ENCODE assay signal across 8 mouse cellular contexts in genomic region chr1:157039836-157040196, GRCm38 (mm10).
DNase-seq lines count a peak whose midpoint lies in the region; ATAC-seq lines count a peak whose summit lies in the region.

No protein-coding gene starts in this region.

- no peaks in the 10 kb centered on the region for H3K27me3 ChIP-seq in heart, embryonic 15.5 days
- no peaks in the 10 kb centered on the region for H3K27me3 ChIP-seq in hindbrain, embryonic 12.5 days

- peak overlapping the region; percentile 89 for H3K27ac ChIP-seq in heart, embryonic 15.5 days
- peak overlapping the region; percentile 79 for H3K27ac ChIP-seq in hindbrain, embryonic 12.5 days

- intact Hi-C loops in heart, postnatal 36 days (cut with DNase I): no loop called here

- H3K4me2 ChIP-seq in heart, embryonic 15.5 days: peak overlapping the region; percentile 56
- peak overlapping the region; percentile 40 for H3K4me2 ChIP-seq in hindbrain, embryonic 12.5 days (replicated peaks)

- no peaks in the 10 kb centered on the region for H3K9me3 ChIP-seq in heart, embryonic 15.5 days (replicated peaks)
- H3K9me3 ChIP-seq in hindbrain, embryonic 12.5 days (replicated peaks): no peaks in the 10 kb centered on the region

- 0 out of 2 replicates have a peak, but pooled peaks have one; percentile 4 for ATAC-seq in heart, embryonic 15.5 days (replicated peaks; ENCODE audit: insufficient number of reproducible peaks, insufficient read depth, low FRiP score, low read depth)
- ATAC-seq in hindbrain, embryonic 12.5 days (ENCODE audit: low FRiP score): peak; percentile 17
- peak; percentile 58 for ATAC-seq in megakaryocyte-erythroid progenitor cell, adult 5-6 weeks (replicated peaks; ENCODE audit: low FRiP score, low TSS enrichment, poor library complexity, severe bottlenecking)

- no peak overlapping the region for H3K9ac ChIP-seq in heart, embryonic 15.5 days
- no peak overlapping the region for H3K9ac ChIP-seq in hindbrain, embryonic 12.5 days

- H3K36me3 ChIP-seq in heart, embryonic 15.5 days: no peaks in the 10 kb centered on the region
- H3K36me3 ChIP-seq in hindbrain, embryonic 12.5 days: no peaks in the 10 kb centered on the region

- DNase-seq in heart, postnatal 36 days: no peak
- peak; percentile 36 for DNase-seq in MN1 (ENCODE audit: low spot score)
- no peak for DNase-seq in frontal cortex, postnatal 10 days (ENCODE audit: low spot score in 2 of 2)
- no peak for DNase-seq in frontal cortex, postnatal 36 days (ENCODE audit: low spot score in 2 of 2)
- DNase-seq in right cerebral cortex, postnatal 4 days: no peak

- 0% methylated on average over 4 of the region's 4 CpGs for WGBS in heart, embryonic 15.5 days
- WGBS in hindbrain, embryonic 12.5 days: 18% methylated on average over 4 of the region's 4 CpGs

- peaks cover 43% of the 10 kb centered on the region for H3K4me1 ChIP-seq in heart, embryonic 15.5 days (replicated peaks)
- H3K4me1 ChIP-seq in hindbrain, embryonic 12.5 days: peaks cover 43% of the 10 kb centered on the region

- peak overlapping the region; percentile 11; the same call in 1 of the 2 replicates for H3K4me3 ChIP-seq in heart, embryonic 15.5 days
- H3K4me3 ChIP-seq in hindbrain, embryonic 12.5 days: no peak overlapping the region

Comparison
In these comparisons a context has a peak if more than half of its experiments do, and no peak if none do; other contexts are left out.
1. ATAC-seq: peak in every context shown above with its lines; median percentile 58 in megakaryocyte-erythroid progenitor cell, adult 5-6 weeks; 17 in hindbrain, embryonic 12.5 days; 4 in heart, embryonic 15.5 days.